Mouse (Mus musculus) bone marrow macrophage, adult 2 months (primary cell): Measurements from ENCODE around the gene Hectd3.

Experiments
- CTCF ChIP-seq: IDR thresholded peaks from 2 replicates; pipeline ENCODE4 v1.5.1; 2012; ENCODE audit warnings: low read depth, mild to moderate bottlenecking, low read length, moderate library complexity
- POLR2A ChIP-seq: IDR thresholded peaks from 2 replicates; pipeline ENCODE4 v1.6.1; 2012; ENCODE audit warnings: mild to moderate bottlenecking, low read depth, low read length, borderline replicate concordance

GRCm38 (mm10) chr4:117041283-117041721 is 46.2 kb downstream of the Hectd3 start:
- no peak for TF ChIP-seq CTCF
- TF ChIP-seq POLR2A, result no peak
